Mouse (Mus musculus) embryonic fibroblast, embryonic 13.5 days (primary cell): Measurements from ENCODE around the gene Wdfy1.

Source experiments
- CTCF ChIP-seq: IDR thresholded peaks from 2 replicates; pipeline ENCODE4 v1.5.1; 2011; ENCODE audit warnings: mild to moderate bottlenecking, control low read depth, low read length, moderate library complexity, borderline replicate concordance; ENCODE audit not compliant: insufficient read depth
- POLR2A ChIP-seq: IDR thresholded peaks from 2 replicates; pipeline ENCODE4 v1.6.1; 2011; ENCODE audit warnings: low read depth, mild to moderate bottlenecking, control low read depth, low read length, moderate library complexity

DNA sequence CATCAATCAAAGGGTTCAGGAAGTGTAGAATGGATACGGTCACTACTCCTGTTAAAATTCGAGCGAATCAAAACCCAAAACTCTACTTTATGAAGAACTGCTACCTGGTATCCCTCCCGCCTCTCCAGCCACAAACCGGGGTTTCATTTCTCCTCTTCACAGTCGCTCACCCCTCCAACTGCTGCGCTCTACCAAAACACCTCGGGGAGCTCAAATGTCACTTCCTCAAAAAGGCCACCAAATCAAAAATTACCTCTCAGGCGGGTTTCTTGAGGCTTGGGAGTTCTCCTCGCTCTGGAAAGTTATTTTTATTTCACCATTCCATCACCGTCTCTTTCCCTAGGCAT is 104.8 kb downstream of the Wdfy1 start:
- TF ChIP-seq CTCF (no peak), POLR2A (no peak)
